In the genomic region with DNA sequence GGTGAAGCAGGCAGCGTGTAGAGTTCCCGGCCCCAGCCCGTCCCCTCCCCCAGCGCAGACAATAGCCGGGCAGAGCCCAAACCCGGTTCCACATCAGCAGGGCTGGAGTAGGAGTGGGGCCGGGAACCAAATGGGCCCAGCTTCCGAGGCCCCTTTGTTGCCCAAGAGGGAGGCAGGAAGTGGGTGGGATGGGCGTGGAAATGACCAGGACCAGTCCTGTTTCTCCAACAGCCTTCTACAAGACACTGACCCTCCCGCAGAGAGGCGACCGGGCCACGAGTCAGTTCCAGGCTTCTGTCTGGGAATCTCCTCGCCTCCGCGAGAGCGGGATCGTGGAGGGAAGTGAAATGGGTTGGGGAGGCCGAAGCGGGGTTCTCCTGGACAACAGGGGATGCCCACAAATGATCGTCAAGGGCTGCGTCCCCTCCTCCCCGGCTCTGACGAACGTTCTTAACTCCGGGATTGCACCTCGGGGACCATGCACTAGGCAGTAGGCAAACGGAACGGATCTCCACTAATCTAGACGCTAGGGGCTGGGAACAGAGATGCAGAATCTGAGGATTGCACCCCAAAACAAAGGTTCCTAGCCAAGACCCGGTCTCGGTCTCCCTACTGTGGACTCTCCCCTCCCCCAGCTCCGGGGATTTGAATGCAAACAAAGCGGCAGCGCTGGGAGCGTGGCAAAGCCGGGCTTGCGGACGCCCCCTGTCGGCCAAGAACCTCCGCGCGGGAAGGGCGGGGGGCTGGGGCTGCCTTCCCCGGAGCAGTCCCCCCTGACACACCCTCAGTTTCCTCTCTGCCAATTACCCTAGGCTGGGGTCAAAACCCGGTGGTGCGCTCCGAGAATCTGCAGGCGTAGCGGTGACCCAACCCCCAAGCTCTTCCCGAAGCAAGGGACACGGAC, we compare ENCODE assay signal across 7 mouse cellular contexts. TPM values are rescaled to one million over a fixed set of nuclear protein-coding genes. Genes with fewer than 3 reads are reported as not detected.
DNase-seq lines count a peak whose midpoint lies in the region; ATAC-seq lines count a peak whose summit lies in the region.

No protein-coding gene starts in this region.

- peak overlapping the region; percentile 82 for H3K9ac ChIP-seq in limb, embryonic 11.5 days (ENCODE audit: low read length)
- H3K9ac ChIP-seq in midbrain, embryonic 13.5 days (replicated peaks): peak overlapping the region; percentile 99

- peak; percentile 67 for ATAC-seq in limb, embryonic 11.5 days (ENCODE audit: insufficient number of reproducible peaks, low FRiP score, low TSS enrichment, low read depth)
- peak; percentile 75 for ATAC-seq in midbrain, embryonic 13.5 days

- DNase-seq in adrenal gland, adult 2 months: peak; percentile 92
- DNase-seq in embryo, embryonic 9.5 days (ENCODE audit: extremely low spot score): peak; percentile 98
- peak; percentile 95 to 96 for DNase-seq in heart, adult 18-20 months
- DNase-seq in kidney, adult 18-20 months: peak; percentile 88
- peak; percentile 100 for DNase-seq in limb, embryonic 11.5 days (ENCODE audit: low spot score)
- peak; percentile 54 to 77 for DNase-seq in spleen, adult 18-20 months

- peaks cover 20% of the 10 kb centered on the region for H3K36me3 ChIP-seq in limb, embryonic 11.5 days (ENCODE audit: control insufficient read depth, insufficient read depth, low read length)
- H3K36me3 ChIP-seq in midbrain, embryonic 13.5 days: peaks cover 35% of the 10 kb centered on the region

- peak overlapping the region; percentile 94 for H3K27ac ChIP-seq in limb, embryonic 11.5 days (replicated peaks; ENCODE audit: low read depth, low read length)
- peak overlapping the region; percentile 100 for H3K27ac ChIP-seq in midbrain, embryonic 13.5 days

- no peaks in the 10 kb centered on the region for H3K27me3 ChIP-seq in limb, embryonic 11.5 days (ENCODE audit: control insufficient read depth, insufficient read depth, low read length)
- 0 out of 2 replicates have a peak, but pooled peaks cover 4% of the 10 kb centered on the region for H3K27me3 ChIP-seq in midbrain, embryonic 13.5 days

- peak overlapping the region; percentile 96 for H3K4me3 ChIP-seq in limb, embryonic 11.5 days (ENCODE audit: low read depth, low read length)
- H3K4me3 ChIP-seq in midbrain, embryonic 13.5 days (replicated peaks): peak overlapping the region; percentile 99

- peaks cover 33% of the 10 kb centered on the region for H3K4me1 ChIP-seq in limb, embryonic 11.5 days (ENCODE audit: control insufficient read depth, insufficient read depth, low read length)
- H3K4me1 ChIP-seq in midbrain, embryonic 13.5 days (replicated peaks): peaks cover 45% of the 10 kb centered on the region

- under 1% methylated on average over 52 of the region's 52 CpGs for WGBS in limb, embryonic 11.5 days
- under 1% methylated on average over 49 of the region's 52 CpGs for WGBS in midbrain, embryonic 13.5 days

- peak overlapping the region; percentile 99 for H3K4me2 ChIP-seq in limb, embryonic 11.5 days (ENCODE audit: low read depth, severe bottlenecking)
- peak overlapping the region; percentile 99 for H3K4me2 ChIP-seq in midbrain, embryonic 13.5 days (replicated peaks)

- H3K9me3 ChIP-seq in limb, embryonic 11.5 days (ENCODE audit: control insufficient read depth, low read length): no peaks in the 10 kb centered on the region
- H3K9me3 ChIP-seq in midbrain, embryonic 13.5 days: no peaks in the 10 kb centered on the region

RNA-seq across cellular contexts. Expression of gene Sema4c, which starts 1.3 kb away (rescaled TPM):
- total RNA-seq in adrenal gland, adult 2 months (2021): 10 to 100 TPM; 13.0 to 25.3 TPM
- 22.5 and 24.0 TPM in 2 replicates for polyA plus RNA-seq in adrenal gland, adult 2 months (2012; rRNA removed)
- total RNA-seq in heart, adult 18-20 months (2021): 10 to 100 TPM in 1 of 2 experiments, 1 to 10 TPM in 1; 9.2 to 10.4 TPM
- polyA plus RNA-seq in limb, embryonic 11.5 days (2014; fragmentation: Nextera tagmentation; extraction: Ambion mirVana): 4.0 and 4.4 TPM in 2 replicates
- 33.4 and 35.4 TPM in 2 replicates for polyA plus RNA-seq in midbrain, embryonic 13.5 days (2015; fragmentation: Nextera tagmentation; extraction: Ambion mirVana)

RNA-seq across cellular contexts. Expression of gene Ankrd39, which starts 9.6 kb away (rescaled TPM):
- 10 to 100 TPM; 11.1 to 14.5 TPM for total RNA-seq in adrenal gland, adult 2 months (2021)
- 24.4 and 41.9 TPM in 2 replicates for polyA plus RNA-seq in adrenal gland, adult 2 months (2012; rRNA removed)
- 1 to 10 TPM; 5.8 to 6.2 TPM for total RNA-seq in heart, adult 18-20 months (2021)
- 16.0 and 17.4 TPM in 2 replicates for polyA plus RNA-seq in limb, embryonic 11.5 days (2014; fragmentation: Nextera tagmentation; extraction: Ambion mirVana)
- polyA plus RNA-seq in midbrain, embryonic 13.5 days (2015; fragmentation: Nextera tagmentation; extraction: Ambion mirVana): 22.1 and 22.3 TPM in 2 replicates

RNA-seq across cellular contexts. Expression of gene Gm42417, which starts 17.6 kb away (rescaled TPM):
- total RNA-seq in adrenal gland, adult 2 months (2021): not detected
- polyA plus RNA-seq in adrenal gland, adult 2 months (2012; rRNA removed): not detected in 2 replicates
- total RNA-seq in heart, adult 18-20 months (2021): 100 to 1,000 TPM; 174 to 267 TPM
- 0.29 and 0.79 TPM in 2 replicates for polyA plus RNA-seq in limb, embryonic 11.5 days (2014; fragmentation: Nextera tagmentation; extraction: Ambion mirVana)
- not detected in 2 replicates for polyA plus RNA-seq in midbrain, embryonic 13.5 days (2015; fragmentation: Nextera tagmentation; extraction: Ambion mirVana)

RNA-seq across cellular contexts. Expression of gene Ankrd23, which starts 20.1 kb away (rescaled TPM):
- total RNA-seq in adrenal gland, adult 2 months (2021): 10 to 100 TPM in 1 of 2 experiments, 1 to 10 TPM in 1; 6.9 to 11.2 TPM
- 16.5 and 19.9 TPM in 2 replicates for polyA plus RNA-seq in adrenal gland, adult 2 months (2012; rRNA removed)
- total RNA-seq in heart, adult 18-20 months (2021): 100 to 1,000 TPM; 315 to 408 TPM
- 7.3 and 8.8 TPM in 2 replicates for polyA plus RNA-seq in limb, embryonic 11.5 days (2014; fragmentation: Nextera tagmentation; extraction: Ambion mirVana)
- 16.1 and 19.0 TPM in 2 replicates for polyA plus RNA-seq in midbrain, embryonic 13.5 days (2015; fragmentation: Nextera tagmentation; extraction: Ambion mirVana)

RNA-seq across cellular contexts. Expression of gene Cnnm3, which starts 45.1 kb away (rescaled TPM):
- total RNA-seq in adrenal gland, adult 2 months (2021): 10 to 100 TPM; 25.9 to 32.0 TPM
- polyA plus RNA-seq in adrenal gland, adult 2 months (2012; rRNA removed): 53.9 and 70.6 TPM in 2 replicates
- total RNA-seq in heart, adult 18-20 months (2021): 10 to 100 TPM; 13.1 to 16.6 TPM
- polyA plus RNA-seq in limb, embryonic 11.5 days (2014; fragmentation: Nextera tagmentation; extraction: Ambion mirVana): 4.8 and 6.0 TPM in 2 replicates
- polyA plus RNA-seq in midbrain, embryonic 13.5 days (2015; fragmentation: Nextera tagmentation; extraction: Ambion mirVana): 4.2 and 4.8 TPM in 2 replicates

Comparison
In these comparisons a context has a peak if more than half of its experiments do, and no peak if none do; other contexts are left out.
1. Peak in every context shown above with its lines: DNase-seq, ATAC-seq, H3K4me3 ChIP-seq and H3K27ac ChIP-seq.